Mouse (Mus musculus) adrenal gland, postnatal 25 days (tissue): ENCODE data around the gene Pigl. TPM values are rescaled to one million over a fixed set of nuclear protein-coding genes. Genes with fewer than 3 reads are reported as not detected.

ENCODE experiments used
- DNase-seq: peaks from one replicate; pipeline ENCODE4 v3.0.0; 2021; ENCODE audit warnings: mixed read lengths
- total RNA-seq: library from RNA; stranded (reverse); gene quantifications from 2 replicates; pipeline ENCODE4 v1.2.3, GENCODE M21; 2021

The Pigl gene
- total RNA-seq, 1 experiment from 2014 or later = 12.0 TPM

- DNase-seq = peak; percentile 8
Observed at GRCm38 (mm10) chr11:62518991-62519390, 60.7 kb downstream of the Pigl start.

- no peak for DNase-seq
Observed at GRCm38 (mm10) chr11:62522283-62522682, 64.0 kb downstream of the Pigl start.

GRCm38 (mm10) chr11:62537089-62537488, 78.8 kb downstream of the Pigl start:
- no peak for DNase-seq

- DNase-seq = no peak
Observed at GRCm38 (mm10) chr11:62537590-62537989, 79.3 kb downstream of the Pigl start.

- DNase-seq = peak; percentile 60
Observed at GRCm38 (mm10) chr11:62538321-62539088, 80.2 kb downstream of the Pigl start.

- peak; percentile 81 for DNase-seq
Observed at GRCm38 (mm10) chr11:62539089-62539890, 81.0 kb downstream of the Pigl start, which contains the start of gene Cenpv. Gene Cenpv, minus strand, starts transcription at chr11:62539261.

- no peak for DNase-seq
Observed at GRCm38 (mm10) chr11:62540167-62540566, 81.9 kb downstream of the Pigl start.

- no peak for DNase-seq
Observed at GRCm38 (mm10) chr11:62540969-62541368, 82.7 kb downstream of the Pigl start.

- DNase-seq = no peak
Observed at GRCm38 (mm10) chr11:62541581-62541980, 83.3 kb downstream of the Pigl start.

- DNase-seq = no peak
Observed at GRCm38 (mm10) chr11:62543991-62544390, 85.7 kb downstream of the Pigl start.

- peak; percentile 81 for DNase-seq
Observed at GRCm38 (mm10) chr11:62549782-62550181, 91.5 kb downstream of the Pigl start.

- DNase-seq = peak; percentile 12
Observed at GRCm38 (mm10) chr11:62550227-62550685, 92.0 kb downstream of the Pigl start.

GRCm38 (mm10) chr11:62550727-62551225, 92.5 kb downstream of the Pigl start, which contains the start of gene Ubb:
Gene Ubb, plus strand, starts transcription at chr11:62551171.
- DNase-seq = peak; percentile 99

- peak; percentile 91 for DNase-seq
Observed at GRCm38 (mm10) chr11:62551226-62552119, 93.2 kb downstream of the Pigl start.

- DNase-seq = no peak
Observed at GRCm38 (mm10) chr11:62553186-62553585, 94.9 kb downstream of the Pigl start.

GRCm38 (mm10) chr11:62553633-62554032, 95.4 kb downstream of the Pigl start:
- no peak for DNase-seq

- DNase-seq = no peak
Observed at GRCm38 (mm10) chr11:62554163-62554855, 96.0 kb downstream of the Pigl start.

- no peak for DNase-seq
Observed at GRCm38 (mm10) chr11:62554934-62555517, 96.8 kb downstream of the Pigl start.

GRCm38 (mm10) chr11:62555896-62556412, 97.7 kb downstream of the Pigl start:
- no peak for DNase-seq

GRCm38 (mm10) chr11:62557205-62557604, 98.9 kb downstream of the Pigl start:
- DNase-seq = no peak

GRCm38 (mm10) chr11:62558152-62558551, 99.9 kb downstream of the Pigl start:
- no peak for DNase-seq
